Mouse (Mus musculus) forebrain, embryonic 11.5 days (tissue): ENCODE measurements around the gene Rab11fip3. TPM values are rescaled to one million over a fixed set of nuclear protein-coding genes. Genes with fewer than 3 reads are reported as not detected.

Source experiments
- ATAC-seq: fragments of 200-750 bp; cut with Nextera tagmentation; replicated peaks from 2 replicates; pipeline ENCODE4 v1.8.0; 2017; ENCODE audit warnings: moderate TSS enrichment; ENCODE audit not compliant: low FRiP score
- DNase-seq: peaks from one replicate; pipeline ENCODE4 v3.0.0-alpha.2; 2017; ENCODE audit warnings: low spot score
- H3K27ac ChIP-seq: fragments of 300-500 bp; sonication (generic); 2 replicates; pipeline ENCODE4 v1.5.1; 2014; ENCODE audit warnings: low read depth, low read length
- H3K27me3 ChIP-seq: fragments of 300-500 bp; sonication (generic); 2 replicates; pipeline ENCODE4 v1.6.1; 2014; ENCODE audit warnings: mild to moderate bottlenecking, low read length, mixed read lengths; ENCODE audit not compliant: control insufficient read depth, insufficient read depth
- H3K36me3 ChIP-seq: fragments of 300-500 bp; sonication (generic); 2 replicates; pipeline ENCODE4 v1.6.1; 2014; ENCODE audit warnings: mild to moderate bottlenecking, low read length, moderate library complexity, mixed read lengths; ENCODE audit not compliant: control insufficient read depth, insufficient read depth
- H3K4me1 ChIP-seq: fragments of 300-500 bp; sonication (generic); replicated peaks from 2 replicates; pipeline ENCODE4 v1.6.1; 2014; ENCODE audit warnings: low read length, mixed read lengths; ENCODE audit not compliant: control insufficient read depth, insufficient read depth
- H3K4me2 ChIP-seq: fragments of 300-500 bp; sonication (generic); 2 replicates; pipeline ENCODE4 v1.6.1; 2014; ENCODE audit warnings: low read depth, mild to moderate bottlenecking, low read length, moderate library complexity, mixed read lengths; ENCODE audit not compliant: severe bottlenecking
- H3K4me3 ChIP-seq: fragments of 300-500 bp; sonication (generic); 2 replicates; pipeline ENCODE4 v1.5.1; 2014; ENCODE audit warnings: low read depth, low read length
- H3K9ac ChIP-seq: fragments of 300-500 bp; sonication (generic); 2 replicates; pipeline ENCODE4 v1.6.1; 2014; ENCODE audit warnings: low read length
- H3K9me3 ChIP-seq: fragments of 300-500 bp; sonication (generic); 2 replicates; pipeline ENCODE4 v1.6.1; 2016; ENCODE audit warnings: low read length, mixed read lengths; ENCODE audit not compliant: control insufficient read depth
- WGBS: fragments of 180-500 bp; shearing (Covaris S2); extraction: QIAGEN DNeasy Blood & Tissue Kit; methylation state at CpG from one replicate; pipeline ENCODE4 v1.1.7; 2014; 5-methylcytosine and 5-hydroxymethylcytosine counted together
- polyA plus RNA-seq: library from polyadenylated mRNA; unstranded; fragments of >200 nt; fragmentation: Nextera tagmentation; extraction: Ambion mirVana; gene quantifications from 2 replicates; pipeline ENCODE4 v1.2.1, GENCODE M21; 2014

Rab11fip3 gene
- polyA plus RNA-seq, 1 experiment from 2014 or later: 35.1 TPM

GRCm38 (mm10) chr17:25984556-25985305, 84.6 kb downstream of the Rab11fip3 start:
- peak overlapping the region; percentile 87 for H3K4me2 ChIP-seq
- WGBS: 16% methylated on average over 17 of the region's 17 CpGs
- H3K4me3 ChIP-seq: peak overlapping the region; percentile 90
- DNase-seq: no peak
- H3K36me3 ChIP-seq: no peaks in the 10 kb centered on the region; the same call in 1 of the 2 replicates
- H3K9ac ChIP-seq: peak overlapping the region; percentile 91
- no peak for ATAC-seq
- H3K27ac ChIP-seq: no peak overlapping the region
- H3K9me3 ChIP-seq: no peaks in the 10 kb centered on the region
- no peaks in the 10 kb centered on the region for H3K27me3 ChIP-seq
- peaks cover 6% of the 10 kb centered on the region; the same call in 1 of the 2 replicates for H3K4me1 ChIP-seq

GRCm38 (mm10) chr17:25984066-25984465, 85.3 kb downstream of the Rab11fip3 start:
- DNase-seq (no peak), ATAC-seq (no peak)
- H3K4me2 ChIP-seq: peak overlapping the region; percentile 87; the same call in 1 of the 2 replicates
- WGBS: 91% methylated on average over 1 of the region's 1 CpGs
- H3K27me3 ChIP-seq: no peaks in the 10 kb centered on the region
- H3K27ac ChIP-seq: no peak overlapping the region
- H3K4me1 ChIP-seq: peaks cover 6% of the 10 kb centered on the region; the same call in 1 of the 2 replicates
- no peaks in the 10 kb centered on the region for H3K9me3 ChIP-seq
- H3K9ac ChIP-seq: no peak overlapping the region
- no peaks in the 10 kb centered on the region; the same call in 1 of the 2 replicates for H3K36me3 ChIP-seq
- no peak overlapping the region for H3K4me3 ChIP-seq

GRCm38 (mm10) chr17:25982913-25983312, 86.4 kb downstream of the Rab11fip3 start:
- no peak for ATAC-seq
- DNase-seq: no peak
- Histone ChIP-seq H3K9me3 (no peaks in the 10 kb centered on the region), H3K27me3 (no peaks in the 10 kb centered on the region), H3K27ac (no peak overlapping the region), H3K36me3 (no peaks in the 10 kb centered on the region; the same call in 1 of the 2 replicates), H3K4me1 (peaks cover 6% of the 10 kb centered on the region; the same call in 1 of the 2 replicates), H3K4me3 (no peak overlapping the region), H3K4me2 (no peak overlapping the region), H3K9ac (no peak overlapping the region)
- 93% methylated on average over 3 of the region's 3 CpGs for WGBS

- H3K4me1 ChIP-seq: peaks cover 6% of the 10 kb centered on the region; the same call in 1 of the 2 replicates
- no peaks in the 10 kb centered on the region for H3K27me3 ChIP-seq
- DNase-seq (no peak), ATAC-seq (no peak)
- H3K9ac ChIP-seq: no peak overlapping the region
- no peaks in the 10 kb centered on the region for H3K9me3 ChIP-seq
- no peak overlapping the region for H3K27ac ChIP-seq
- no peaks in the 10 kb centered on the region for H3K36me3 ChIP-seq
- no peak overlapping the region for H3K4me3 ChIP-seq
- WGBS: 93% methylated on average over 5 of the region's 5 CpGs
- no peak overlapping the region for H3K4me2 ChIP-seq
Observed at GRCm38 (mm10) chr17:25980854-25981253, 88.5 kb downstream of the Rab11fip3 start.

- no peak for ATAC-seq
- no peak for DNase-seq
- 97% methylated on average over 5 of the region's 5 CpGs for WGBS
- Histone ChIP-seq H3K9ac (no peak overlapping the region), H3K27ac (no peak overlapping the region), H3K4me2 (no peak overlapping the region), H3K9me3 (no peaks in the 10 kb centered on the region), H3K27me3 (no peaks in the 10 kb centered on the region), H3K4me1 (peaks cover 6% of the 10 kb centered on the region; the same call in 1 of the 2 replicates), H3K4me3 (no peak overlapping the region), H3K36me3 (no peaks in the 10 kb centered on the region)
Observed at GRCm38 (mm10) chr17:25979829-25980738, 89.3 kb downstream of the Rab11fip3 start.

- ATAC-seq: no peak
- Histone ChIP-seq H3K36me3 (no peaks in the 10 kb centered on the region), H3K4me2 (no peak overlapping the region), H3K4me1 (no peaks in the 10 kb centered on the region), H3K4me3 (no peak overlapping the region), H3K9ac (no peak overlapping the region), H3K27ac (no peak overlapping the region), H3K27me3 (no peaks in the 10 kb centered on the region), H3K9me3 (no peaks in the 10 kb centered on the region)
- DNase-seq: no peak
- WGBS: 88% methylated on average over 4 of the region's 4 CpGs
Observed at GRCm38 (mm10) chr17:25970954-25971707, 98.2 kb downstream of the Rab11fip3 start.

- Histone ChIP-seq H3K4me2 (no peak overlapping the region), H3K9me3 (no peaks in the 10 kb centered on the region), H3K27ac (no peak overlapping the region), H3K27me3 (no peaks in the 10 kb centered on the region), H3K4me3 (no peak overlapping the region), H3K4me1 (no peaks in the 10 kb centered on the region), H3K36me3 (no peaks in the 10 kb centered on the region), H3K9ac (no peak overlapping the region)
- WGBS: 92% methylated on average over 9 of the region's 9 CpGs
- DNase-seq (no peak), ATAC-seq (no peak)
Observed at GRCm38 (mm10) chr17:25970448-25970847, 98.9 kb downstream of the Rab11fip3 start.

- 92% methylated on average over 1 of the region's 1 CpGs for WGBS
- no peak overlapping the region for H3K4me2 ChIP-seq
- H3K4me1 ChIP-seq: no peaks in the 10 kb centered on the region
- no peaks in the 10 kb centered on the region for H3K9me3 ChIP-seq
- H3K27ac ChIP-seq: no peak overlapping the region
- H3K4me3 ChIP-seq: no peak overlapping the region
- DNase-seq (no peak), ATAC-seq (no peak)
- no peak overlapping the region for H3K9ac ChIP-seq
- no peaks in the 10 kb centered on the region for H3K36me3 ChIP-seq
- no peaks in the 10 kb centered on the region for H3K27me3 ChIP-seq
Observed at GRCm38 (mm10) chr17:25968176-25968575, 101.2 kb downstream of the Rab11fip3 start.
